Mouse (Mus musculus) WW6 (cell line): ENCODE measurements around the gene Tns3.

Experiments
- DNase-seq: peaks from one replicate; pipeline ENCODE4 v3.0.0-alpha.2; 2013; ENCODE audit warnings: low read depth, low spot score

Gene Tns3

DNA sequence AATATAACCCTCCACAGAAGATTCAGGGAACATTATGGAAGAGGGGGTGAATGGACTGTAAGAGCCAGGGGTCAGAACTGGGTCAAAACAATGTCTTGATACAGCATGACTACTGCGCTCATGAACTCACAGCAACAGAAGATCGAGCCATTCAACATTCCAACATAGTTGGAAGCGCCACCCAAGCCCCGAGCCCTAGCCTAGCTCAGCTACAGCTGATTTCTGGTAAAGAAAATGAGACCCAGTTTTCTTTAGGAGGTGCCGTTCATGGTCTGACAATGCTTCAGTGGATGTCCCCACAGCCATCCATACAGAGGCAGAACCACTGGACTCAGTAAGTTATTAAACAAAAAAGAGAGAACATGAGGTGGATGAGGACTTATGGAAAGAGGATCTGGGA, 224.1 kb downstream of the Tns3 start:
- DNase-seq: no peak

DNA sequence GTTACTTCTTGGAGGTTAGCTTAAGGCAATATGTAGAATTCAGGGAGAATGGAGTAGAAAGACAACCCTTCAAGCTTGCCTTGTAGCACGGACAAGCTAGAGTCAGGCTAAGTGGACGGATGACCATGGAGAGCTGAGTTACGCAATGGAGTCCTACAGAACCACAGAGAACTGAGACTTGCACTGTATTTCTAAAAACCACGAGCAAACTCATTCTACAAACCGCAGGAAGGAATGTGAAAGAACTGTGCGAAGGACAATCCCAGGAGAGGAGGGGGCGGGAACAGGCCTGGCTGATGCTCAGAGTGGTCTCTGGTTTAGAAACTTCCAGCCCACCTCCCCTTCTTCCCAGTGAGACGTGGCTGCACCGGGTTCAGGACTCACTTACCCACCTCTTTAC, 225.3 kb downstream of the Tns3 start:
- no peak for DNase-seq

DNA sequence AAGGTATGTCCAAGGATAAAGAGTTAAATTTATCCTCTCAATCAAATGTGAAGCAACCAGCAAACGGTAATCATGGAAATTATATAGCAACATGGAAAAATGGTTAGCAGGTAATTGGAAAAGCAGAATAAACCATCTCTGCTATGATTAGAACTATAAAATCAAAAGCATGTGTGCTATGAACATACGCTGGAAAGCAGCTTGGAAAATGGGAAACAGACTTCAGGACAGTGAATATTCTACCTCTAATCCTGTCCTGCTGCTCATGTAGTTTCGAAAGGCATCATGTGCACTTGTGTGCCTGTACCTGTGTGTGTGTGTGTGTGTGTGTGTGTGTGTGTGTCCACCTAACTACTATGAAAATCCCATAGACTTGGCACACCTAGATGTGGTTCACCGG, 226.1 kb downstream of the Tns3 start:
- no peak for DNase-seq

DNA sequence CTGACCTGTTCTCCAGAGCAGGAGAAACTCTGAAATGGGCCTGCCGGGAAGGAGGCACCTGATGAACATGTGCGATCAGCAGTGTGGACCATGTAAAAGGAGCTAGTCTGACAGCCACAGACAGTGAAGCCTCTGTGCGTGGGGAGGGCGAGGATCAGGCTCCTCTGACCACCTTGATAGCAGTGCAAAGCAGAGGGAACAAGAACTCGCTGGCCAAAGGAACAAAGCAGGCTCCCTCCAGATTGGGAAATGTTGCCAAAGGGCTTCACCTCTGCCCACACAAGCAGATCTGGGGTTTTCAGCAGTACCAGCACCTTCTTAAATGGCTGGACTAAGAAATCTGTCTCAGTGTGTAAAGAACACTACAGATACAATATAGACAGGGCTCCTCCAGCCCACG, 229.2 kb downstream of the Tns3 start:
- DNase-seq: no peak

GRCm38 (mm10) chr11:8434366-8434765, 230.0 kb downstream of the Tns3 start:
- DNase-seq: no peak

DNA sequence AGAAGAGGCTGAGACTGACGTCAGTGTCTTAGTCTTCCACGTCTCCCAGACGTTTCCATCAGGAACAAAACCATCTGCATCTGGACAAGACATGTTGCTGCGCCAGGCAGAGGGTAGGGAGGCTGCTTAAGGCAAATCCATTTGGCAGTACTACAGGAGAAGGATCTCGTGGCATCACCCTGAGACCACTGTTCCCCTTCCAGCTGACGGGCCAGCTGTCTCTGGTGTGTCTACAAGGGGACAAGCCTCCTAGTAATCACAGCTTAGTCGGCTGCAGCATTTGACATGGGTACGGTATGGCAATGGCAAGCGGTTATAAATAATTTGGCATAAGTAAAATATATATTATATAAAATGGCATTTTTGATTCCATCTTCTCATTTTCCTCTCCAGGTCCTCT, 230.9 kb downstream of the Tns3 start:
- DNase-seq: no peak

- DNase-seq: no peak
Measured at GRCm38 (mm10) chr11:8432941-8433340, 231.4 kb downstream of the Tns3 start.

GRCm38 (mm10) chr11:8427660-8428059, 236.7 kb downstream of the Tns3 start:
- no peak for DNase-seq

DNA sequence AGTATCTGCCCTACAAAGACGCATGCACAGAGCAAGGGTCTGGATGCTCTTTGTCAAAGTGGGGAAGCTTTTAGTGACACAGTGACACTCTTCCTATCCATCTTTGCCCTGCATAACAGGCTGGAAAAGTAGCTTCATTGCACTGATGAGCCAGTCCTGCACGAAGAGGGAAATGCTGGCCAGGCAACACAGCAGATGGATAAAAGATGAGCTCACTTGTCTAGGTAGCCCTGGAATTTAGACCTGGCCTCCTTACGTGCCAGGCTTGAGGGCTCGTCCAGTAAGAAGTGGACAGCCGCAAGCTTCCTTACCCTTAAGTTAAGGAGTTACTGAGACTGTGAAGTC, 239.1 kb downstream of the Tns3 start:
- DNase-seq: no peak

DNA sequence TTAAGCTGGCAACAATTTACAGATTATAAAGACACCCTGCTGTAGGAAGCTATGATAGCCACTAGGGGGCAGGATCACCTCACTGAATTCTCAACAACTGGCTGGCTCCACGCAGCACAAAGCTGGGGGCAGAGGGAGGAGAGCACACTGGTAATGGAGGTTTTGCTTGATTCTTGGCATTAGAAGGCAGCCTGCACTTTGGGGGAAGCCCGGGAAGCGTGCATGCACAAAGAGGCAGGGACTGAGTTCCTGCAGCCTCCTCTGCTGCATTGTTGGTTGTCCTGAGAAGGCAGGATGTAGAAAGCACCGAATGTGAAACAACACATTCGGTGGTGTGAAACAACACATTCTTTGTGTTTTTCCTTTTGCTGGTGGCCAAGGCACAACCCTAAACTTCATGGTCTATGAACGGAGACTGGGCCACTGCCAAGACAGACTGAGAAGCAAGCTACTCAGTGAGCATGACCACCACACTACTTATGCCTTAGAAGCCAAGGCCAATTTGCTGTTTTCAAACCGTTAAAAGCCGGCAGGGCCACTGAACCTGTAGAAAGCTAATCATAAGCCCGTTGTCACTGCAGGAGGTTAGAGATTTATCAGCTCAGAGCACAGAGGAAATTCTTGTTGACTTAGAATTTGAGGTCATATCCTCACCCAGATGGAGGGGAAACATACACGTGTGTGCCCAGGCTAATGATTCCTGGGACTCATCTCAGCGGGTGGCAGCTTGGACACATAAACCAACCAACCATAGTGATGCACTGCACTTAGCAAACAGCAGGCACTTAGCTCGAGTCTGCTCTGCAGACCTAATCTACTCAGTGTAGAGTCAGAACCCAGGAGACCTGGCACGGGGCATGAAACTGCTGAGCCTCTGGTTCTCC, 239.8 kb downstream of the Tns3 start:
- DNase-seq: peak; percentile 60

GRCm38 (mm10) chr11:8405225-8405899, 259.0 kb downstream of the Tns3 start:
- peak; percentile 64 for DNase-seq

DNA sequence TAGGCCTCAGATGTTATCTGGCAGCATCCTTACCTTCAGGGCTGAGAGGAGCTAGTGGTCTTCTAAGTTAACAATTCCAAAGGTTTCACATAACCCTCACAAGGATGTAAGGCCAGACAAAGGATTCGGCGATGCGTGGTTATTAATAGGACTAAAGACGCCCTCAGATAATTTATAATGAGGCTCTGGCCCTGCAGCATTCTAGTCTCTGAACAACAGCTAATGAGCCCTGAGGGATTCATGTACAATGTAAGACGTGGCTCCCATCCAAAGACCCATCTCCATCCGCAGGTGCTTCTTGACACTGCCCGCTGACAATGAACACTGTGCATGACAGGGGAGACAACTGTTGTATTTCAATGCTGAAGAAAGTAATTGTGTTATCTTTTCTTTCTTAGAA, 263.0 kb downstream of the Tns3 start:
- no peak for DNase-seq

- no peak for DNase-seq
Measured at GRCm38 (mm10) chr11:8396329-8396728, 268.0 kb downstream of the Tns3 start.

- no peak for DNase-seq
Measured at GRCm38 (mm10) chr11:8391564-8391963, 272.8 kb downstream of the Tns3 start.

GRCm38 (mm10) chr11:8385891-8386405, 278.4 kb downstream of the Tns3 start:
- no peak for DNase-seq
